Mouse (Mus musculus): ENCODE results near the gene Zfp358.

GRCm38 (mm10) chr8:3450670-3451069 lies 42.3 kb upstream of the Zfp358 start:
- peak; percentile 88 for TF ChIP-seq CTCF (conservative IDR thresholded peaks at IDR 0.05; ENCODE audit: insufficient read depth, insufficient read length, low read depth, low read length)
- TF ChIP-seq POLR2A (IDR thresholded peaks at IDR 0.05; ENCODE audit: low read depth, low read length) = no peak
